Mouse (Mus musculus): ENCODE results near the gene Cdc42bpa. TPM values are rescaled to one million over a fixed set of nuclear protein-coding genes. Genes with fewer than 3 reads are reported as not detected.

Cdc42bpa gene
- polyA plus RNA-seq, 1 experiment from 2014 or later = 27.0 TPM

GRCm38 (mm10) chr1:180179100-180179499, 218.8 kb downstream of the Cdc42bpa start:
- Histone ChIP-seq H3K27ac (no peak overlapping the region), H3K4me2 (replicated peaks) (no peak overlapping the region), H3K4me3 (replicated peaks; ENCODE audit: low read length) (no peak overlapping the region), H3K9me3 (ENCODE audit: control insufficient read depth, low read length) (no peaks in the 10 kb centered on the region), H3K36me3 (replicated peaks; ENCODE audit: control insufficient read depth, insufficient read depth) (no peaks in the 10 kb centered on the region), H3K4me1 (replicated peaks; ENCODE audit: control insufficient read depth, insufficient read depth, low read length) (no peaks in the 10 kb centered on the region), H3K27me3 (ENCODE audit: control insufficient read depth, insufficient read depth, low read length) (no peaks in the 10 kb centered on the region), H3K9ac (no peak overlapping the region)
- WGBS = 95% methylated on average over 4 of the region's 4 CpGs
- DNase-seq (ENCODE audit: low spot score) (no peak), ATAC-seq (ENCODE audit: low FRiP score) (no peak)

GRCm38 (mm10) chr1:180179840-180180239, 219.6 kb downstream of the Cdc42bpa start:
- WGBS = 90% methylated on average over 2 of the region's 2 CpGs
- no peak for ATAC-seq (ENCODE audit: low FRiP score)

GRCm38 (mm10) chr1:180181304-180181965, 221.2 kb downstream of the Cdc42bpa start:
- no peak overlapping the region for H3K4me2 ChIP-seq (replicated peaks)
- ATAC-seq (ENCODE audit: low FRiP score) (no peak), DNase-seq (ENCODE audit: low spot score) (no peak)
- H3K36me3 ChIP-seq (replicated peaks; ENCODE audit: control insufficient read depth, insufficient read depth) = no peaks in the 10 kb centered on the region
- no peaks in the 10 kb centered on the region for H3K27me3 ChIP-seq (ENCODE audit: control insufficient read depth, insufficient read depth, low read length)
- no peak overlapping the region for H3K27ac ChIP-seq
- no peak overlapping the region for H3K9ac ChIP-seq
- H3K9me3 ChIP-seq (ENCODE audit: control insufficient read depth, low read length) = no peaks in the 10 kb centered on the region
- whole genome bisulfite sequencing = 89% methylated on average over 7 of the region's 7 CpGs
- no peak overlapping the region for H3K4me3 ChIP-seq (replicated peaks; ENCODE audit: low read length)
- H3K4me1 ChIP-seq (replicated peaks; ENCODE audit: control insufficient read depth, insufficient read depth, low read length) = no peaks in the 10 kb centered on the region

More at GRCm38 (mm10) chr1:180179840-180180239, 219.6 kb downstream of the Cdc42bpa start:
- H3K4me2 ChIP-seq (replicated peaks) = no peak overlapping the region
- H3K9ac ChIP-seq = no peak overlapping the region
- no peak overlapping the region for H3K4me3 ChIP-seq (replicated peaks; ENCODE audit: low read length)
- H3K9me3 ChIP-seq (ENCODE audit: control insufficient read depth, low read length) = no peaks in the 10 kb centered on the region
- H3K27me3 ChIP-seq (ENCODE audit: control insufficient read depth, insufficient read depth, low read length) = no peaks in the 10 kb centered on the region
- H3K36me3 ChIP-seq (replicated peaks; ENCODE audit: control insufficient read depth, insufficient read depth) = no peaks in the 10 kb centered on the region
- H3K27ac ChIP-seq = no peak overlapping the region
- DNase-seq (ENCODE audit: low spot score) = no peak
- no peaks in the 10 kb centered on the region for H3K4me1 ChIP-seq (replicated peaks; ENCODE audit: control insufficient read depth, insufficient read depth, low read length)

- no peak overlapping the region for H3K4me2 ChIP-seq (replicated peaks)
- no peaks in the 10 kb centered on the region for H3K9me3 ChIP-seq (ENCODE audit: control insufficient read depth, low read length)
- DNase-seq (ENCODE audit: low spot score) (no peak), ATAC-seq (ENCODE audit: low FRiP score) (no peak)
- no peaks in the 10 kb centered on the region for H3K36me3 ChIP-seq (replicated peaks; ENCODE audit: control insufficient read depth, insufficient read depth)
- H3K4me1 ChIP-seq (replicated peaks; ENCODE audit: control insufficient read depth, insufficient read depth, low read length) = no peaks in the 10 kb centered on the region
- WGBS = 88% methylated on average over 9 of the region's 9 CpGs
- no peak overlapping the region for H3K27ac ChIP-seq
- H3K4me3 ChIP-seq (replicated peaks; ENCODE audit: low read length) = no peak overlapping the region
- H3K27me3 ChIP-seq (ENCODE audit: control insufficient read depth, insufficient read depth, low read length) = no peaks in the 10 kb centered on the region
- H3K9ac ChIP-seq = no peak overlapping the region
Measured at GRCm38 (mm10) chr1:180181966-180182319, 221.7 kb downstream of the Cdc42bpa start.

GRCm38 (mm10) chr1:180182731-180183130, 222.5 kb downstream of the Cdc42bpa start:
- H3K9me3 ChIP-seq (ENCODE audit: control insufficient read depth, low read length) = no peaks in the 10 kb centered on the region
- ATAC-seq (ENCODE audit: low FRiP score) (no peak), DNase-seq (ENCODE audit: low spot score) (no peak)
- H3K36me3 ChIP-seq (replicated peaks; ENCODE audit: control insufficient read depth, insufficient read depth) = no peaks in the 10 kb centered on the region
- no peak overlapping the region for H3K9ac ChIP-seq
- H3K27me3 ChIP-seq (ENCODE audit: control insufficient read depth, insufficient read depth, low read length) = no peaks in the 10 kb centered on the region
- WGBS = 79% methylated on average over 3 of the region's 3 CpGs
- H3K4me3 ChIP-seq (replicated peaks; ENCODE audit: low read length) = no peak overlapping the region
- H3K27ac ChIP-seq = no peak overlapping the region
- H3K4me2 ChIP-seq (replicated peaks) = no peak overlapping the region
- H3K4me1 ChIP-seq (replicated peaks; ENCODE audit: control insufficient read depth, insufficient read depth, low read length) = no peaks in the 10 kb centered on the region

- no peaks in the 10 kb centered on the region for H3K27me3 ChIP-seq (ENCODE audit: control insufficient read depth, insufficient read depth, low read length)
- no peaks in the 10 kb centered on the region for H3K4me1 ChIP-seq (replicated peaks; ENCODE audit: control insufficient read depth, insufficient read depth, low read length)
- 91% methylated on average over 6 of the region's 6 CpGs for WGBS
- H3K9ac ChIP-seq = no peak overlapping the region
- no peaks in the 10 kb centered on the region for H3K9me3 ChIP-seq (ENCODE audit: control insufficient read depth, low read length)
- no peak overlapping the region for H3K27ac ChIP-seq
- no peaks in the 10 kb centered on the region for H3K36me3 ChIP-seq (replicated peaks; ENCODE audit: control insufficient read depth, insufficient read depth)
- H3K4me3 ChIP-seq (replicated peaks; ENCODE audit: low read length) = no peak overlapping the region
- ATAC-seq (ENCODE audit: low FRiP score) = no peak
- no peak overlapping the region for H3K4me2 ChIP-seq (replicated peaks)
- DNase-seq (ENCODE audit: low spot score) = no peak
Measured at GRCm38 (mm10) chr1:180183525-180184159, 223.4 kb downstream of the Cdc42bpa start.

GRCm38 (mm10) chr1:180184768-180185167, 224.5 kb downstream of the Cdc42bpa start:
- H3K27ac ChIP-seq = no peak overlapping the region
- WGBS = 75% methylated on average over 7 of the region's 7 CpGs
- no peak overlapping the region for H3K4me2 ChIP-seq (replicated peaks)
- H3K4me3 ChIP-seq (replicated peaks; ENCODE audit: low read length) = no peak overlapping the region
- DNase-seq (ENCODE audit: low spot score) = no peak
- H3K4me1 ChIP-seq (replicated peaks; ENCODE audit: control insufficient read depth, insufficient read depth, low read length) = no peaks in the 10 kb centered on the region
- no peak overlapping the region for H3K9ac ChIP-seq
- H3K36me3 ChIP-seq (replicated peaks; ENCODE audit: control insufficient read depth, insufficient read depth) = no peaks in the 10 kb centered on the region
- H3K27me3 ChIP-seq (ENCODE audit: control insufficient read depth, insufficient read depth, low read length) = no peaks in the 10 kb centered on the region
- ATAC-seq (ENCODE audit: low FRiP score) = no peak
- H3K9me3 ChIP-seq (ENCODE audit: control insufficient read depth, low read length) = no peaks in the 10 kb centered on the region

- H3K9me3 ChIP-seq (ENCODE audit: control insufficient read depth, low read length) = no peaks in the 10 kb centered on the region
Measured at GRCm38 (mm10) chr1:180185877-180186276, 225.6 kb downstream of the Cdc42bpa start.

GRCm38 (mm10) chr1:180186371-180186770, 226.1 kb downstream of the Cdc42bpa start:
- H3K9ac ChIP-seq = no peak overlapping the region
- H3K27ac ChIP-seq = no peak overlapping the region
- WGBS = 91% methylated on average over 3 of the region's 3 CpGs
- H3K27me3 ChIP-seq (ENCODE audit: control insufficient read depth, insufficient read depth, low read length) = no peaks in the 10 kb centered on the region
- H3K4me2 ChIP-seq (replicated peaks) = no peak overlapping the region
- no peaks in the 10 kb centered on the region for H3K4me1 ChIP-seq (replicated peaks; ENCODE audit: control insufficient read depth, insufficient read depth, low read length)
- DNase-seq (ENCODE audit: low spot score) (no peak), ATAC-seq (ENCODE audit: low FRiP score) (no peak)
- H3K36me3 ChIP-seq (replicated peaks; ENCODE audit: control insufficient read depth, insufficient read depth) = no peaks in the 10 kb centered on the region
- no peak overlapping the region for H3K4me3 ChIP-seq (replicated peaks; ENCODE audit: low read length)
- H3K9me3 ChIP-seq (ENCODE audit: control insufficient read depth, low read length) = no peaks in the 10 kb centered on the region

More at GRCm38 (mm10) chr1:180185877-180186276, 225.6 kb downstream of the Cdc42bpa start:
- no peak overlapping the region for H3K4me3 ChIP-seq (replicated peaks; ENCODE audit: low read length)
- ATAC-seq (ENCODE audit: low FRiP score) = no peak
- no peak overlapping the region for H3K9ac ChIP-seq
- DNase-seq (ENCODE audit: low spot score) = no peak
- no peaks in the 10 kb centered on the region for H3K4me1 ChIP-seq (replicated peaks; ENCODE audit: control insufficient read depth, insufficient read depth, low read length)
- WGBS = 70% methylated on average over 5 of the region's 5 CpGs
- no peaks in the 10 kb centered on the region for H3K27me3 ChIP-seq (ENCODE audit: control insufficient read depth, insufficient read depth, low read length)
- H3K4me2 ChIP-seq (replicated peaks) = no peak overlapping the region
- no peak overlapping the region for H3K27ac ChIP-seq
- H3K36me3 ChIP-seq (replicated peaks; ENCODE audit: control insufficient read depth, insufficient read depth) = no peaks in the 10 kb centered on the region
